In the genomic region with DNA sequence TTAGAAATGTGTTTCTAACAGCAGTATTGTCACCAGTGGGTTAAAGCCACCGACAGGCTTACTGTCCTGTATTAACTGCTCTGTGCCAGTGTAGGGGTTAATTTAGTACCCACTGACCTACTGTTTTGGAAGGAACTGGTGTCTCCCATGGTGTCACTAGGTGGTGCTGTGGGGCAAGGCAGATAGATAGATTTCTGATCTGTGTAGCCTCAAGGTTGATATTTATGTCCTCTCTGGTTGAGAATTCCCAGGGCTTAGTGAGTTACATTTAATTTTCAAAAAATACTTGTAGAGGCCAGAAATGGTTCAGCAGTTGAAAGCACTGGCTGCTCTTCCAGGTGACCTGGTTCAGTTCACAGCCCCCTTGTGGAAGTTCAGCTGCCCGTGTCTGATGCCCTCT, we compare ENCODE assay signal across 9 mouse cellular contexts. TPM values are rescaled to one million over a fixed set of nuclear protein-coding genes. Genes with fewer than 3 reads are reported as not detected.
DNase-seq lines count a peak whose midpoint lies in the region; ATAC-seq and TF ChIP-seq lines count a peak whose summit lies in the region.
"Had no signal": no experiment of that assay in that cellular context is flagged by ENCODE, and none has a peak within 500 bp of the region (broad histone marks: within the 10 kb centered on the region; RNA-seq: fewer than 3 reads in every experiment).

No protein-coding gene starts in this region.

- no peak overlapping the region for H3K4me3 ChIP-seq in kidney, embryonic 16.5 days (ENCODE audit: low read length)
- no peak overlapping the region for H3K4me3 ChIP-seq in E14TG2a.4 (replicated peaks; ENCODE audit: low read length)
- no peak overlapping the region for H3K4me3 ChIP-seq in embryonic fibroblast, embryonic 13.5 days (ENCODE audit: insufficient read depth, low read length)
- H3K4me3 ChIP-seq in limb, embryonic 14.5 days (replicated peaks; ENCODE audit: low read length): no peak overlapping the region
- H3K4me3 ChIP-seq: embryonic facial prominence, embryonic 13.5 days had no signal

- H3K36me3 ChIP-seq in kidney, embryonic 16.5 days (ENCODE audit: insufficient read depth, low read length): peaks cover 53% of the 10 kb centered on the region
- peaks cover 89% of the 10 kb centered on the region for H3K36me3 ChIP-seq in E14TG2a.4 (ENCODE audit: insufficient read depth, low read length)
- peaks cover 60% of the 10 kb centered on the region for H3K36me3 ChIP-seq in limb, embryonic 14.5 days (ENCODE audit: control insufficient read depth, insufficient read depth, low read length)

- 47% methylated on average over 2 of the region's 2 CpGs for WGBS in kidney, embryonic 16.5 days
- 51% methylated on average over 2 of the region's 2 CpGs for WGBS in limb, embryonic 14.5 days

- TF ChIP-seq CTCF in E14TG2a.4 (conservative IDR thresholded peaks at IDR 0.05; ENCODE audit: low read length): 0 out of 2 replicates have a peak, but pooled peaks have one; percentile 26
- peak; percentile 48; the same call in 1 of the 2 replicates for TF ChIP-seq CTCF in embryonic fibroblast, embryonic 13.5 days (IDR thresholded peaks at IDR 0.05; ENCODE audit: borderline replicate concordance, insufficient read depth, low read length)

- H3K4me2 ChIP-seq in kidney, embryonic 16.5 days (replicated peaks; ENCODE audit: low read depth, low read length): no peak overlapping the region
- no peak overlapping the region for H3K4me2 ChIP-seq in limb, embryonic 14.5 days (replicated peaks; ENCODE audit: low read depth, low read length, severe bottlenecking)
- H3K4me2 ChIP-seq: embryonic facial prominence, embryonic 13.5 days had no signal

- DNase-seq in kidney, adult 18-20 months: peak; percentile 41
- peak; percentile 46 for DNase-seq in adrenal gland, postnatal 25 days
- DNase-seq in limb, embryonic 14.5 days (ENCODE audit: low spot score): peak; percentile 34
- peak; percentile 46 for DNase-seq in right cerebral cortex, postnatal 14 days
- DNase-seq in c-Kit-positive CD71-positive TER-119-positive erythroid progenitor cells, embryonic 14.5 days (ENCODE audit: low spot score): no peak

- H3K9ac ChIP-seq in kidney, embryonic 16.5 days (replicated peaks; ENCODE audit: low read length): no peak overlapping the region
- no peak overlapping the region for H3K9ac ChIP-seq in limb, embryonic 14.5 days (ENCODE audit: low read depth, low read length, severe bottlenecking)
- H3K9ac ChIP-seq: embryonic facial prominence, embryonic 13.5 days had no signal

- TF ChIP-seq POLR2A in embryonic fibroblast, embryonic 13.5 days (IDR thresholded peaks at IDR 0.05; ENCODE audit: low read depth, low read length): no peak
- TF ChIP-seq POLR2A in limb, embryonic 14.5 days (IDR thresholded peaks at IDR 0.05; ENCODE audit: borderline replicate concordance, extremely low read depth, insufficient read depth, insufficient read length): no peak

- H3K27ac ChIP-seq in kidney, embryonic 16.5 days (ENCODE audit: low read length): no peak overlapping the region
- no peak overlapping the region for H3K27ac ChIP-seq in embryonic fibroblast, embryonic 13.5 days (ENCODE audit: insufficient read depth, low read length)
- H3K27ac ChIP-seq in limb, embryonic 14.5 days (replicated peaks; ENCODE audit: low read depth, low read length): no peak overlapping the region
- H3K27ac ChIP-seq: embryonic facial prominence, embryonic 13.5 days had no signal

- H3K27me3 ChIP-seq in kidney, embryonic 16.5 days (ENCODE audit: insufficient read depth, low read length): no peaks in the 10 kb centered on the region
- H3K27me3 ChIP-seq in E14TG2a.4 (ENCODE audit: insufficient read depth, low read length): no peaks in the 10 kb centered on the region
- H3K27me3 ChIP-seq in limb, embryonic 14.5 days (ENCODE audit: control insufficient read depth, insufficient read depth, low read length): no peaks in the 10 kb centered on the region
- H3K27me3 ChIP-seq: embryonic facial prominence, embryonic 13.5 days had no signal

- ATAC-seq in kidney, embryonic 16.5 days (ENCODE audit: low FRiP score, low TSS enrichment): no peak
- no peak for ATAC-seq in limb, embryonic 14.5 days (ENCODE audit: low FRiP score, low read depth)

- peaks cover 15% of the 10 kb centered on the region for H3K4me1 ChIP-seq in kidney, embryonic 16.5 days (ENCODE audit: insufficient read depth, low read length)
- H3K4me1 ChIP-seq in E14TG2a.4 (replicated peaks; ENCODE audit: low read depth, low read length): peaks cover 14% of the 10 kb centered on the region
- no peaks in the 10 kb centered on the region for H3K4me1 ChIP-seq in embryonic fibroblast, embryonic 13.5 days (ENCODE audit: control insufficient read depth, insufficient read depth, low read length)
- peaks cover 6% of the 10 kb centered on the region for H3K4me1 ChIP-seq in limb, embryonic 14.5 days (ENCODE audit: control insufficient read depth, insufficient read depth, low read length)

- H3K9me3 ChIP-seq in kidney, embryonic 16.5 days (ENCODE audit: low read length): peaks cover 6% of the 10 kb centered on the region
- peaks cover 76% of the 10 kb centered on the region for H3K9me3 ChIP-seq in E14TG2a.4 (ENCODE audit: low read length)
- H3K9me3 ChIP-seq in limb, embryonic 14.5 days (ENCODE audit: control insufficient read depth, low read length): no peaks in the 10 kb centered on the region

RNA-seq across cellular contexts. Expression of gene Dut, which starts 5.3 kb away (rescaled TPM):
- 156 and 164 TPM in 2 replicates for polyA plus RNA-seq in kidney, embryonic 16.5 days (2015; fragmentation: Nextera tagmentation; extraction: Ambion mirVana)
- 24.5 and 33.5 TPM in 2 replicates for total RNA-seq in adrenal gland, postnatal 25 days (2021)
- 58.6 and 66.6 TPM in 2 replicates for polyA plus RNA-seq in embryonic fibroblast, embryonic 13.5 days (2011; ENCODE audit: insufficient read length, low read depth, missing spikeins)
- polyA plus RNA-seq in limb, embryonic 14.5 days (2012; rRNA removed): 74.7 and 101 TPM in 2 replicates
- 126 and 129 TPM in 2 replicates for polyA plus RNA-seq in limb, embryonic 14.5 days (2014; fragmentation: Nextera tagmentation; extraction: Ambion mirVana)
